Mouse (Mus musculus) MEL (cell line): ENCODE measurements around the gene Naa25. TPM values are rescaled to one million over a fixed set of nuclear protein-coding genes. Genes with fewer than 3 reads are reported as not detected.
A peak's percentile ranks its signal among the peaks of the same experiment; 100 is the strongest.

Experiments used
- DNase-seq: peaks from one replicate; pipeline ENCODE4 v3.0.0; 2011; ENCODE audit warnings: low read depth, low spot score
- H3K27ac ChIP-seq: 2 replicates; pipeline ENCODE4 v1.5.1; 2012; ENCODE audit warnings: low read depth, mild to moderate bottlenecking, control low read depth, low read length, moderate library complexity; ENCODE audit not compliant: control insufficient read depth
- H3K27me3 ChIP-seq, 2 experiments: fragments of 150-350 bp in 1 of 2; sonication (generic) in 1 of 2; 2 replicates each; pipeline ENCODE4 v1.6.1; 2012; ENCODE audit warnings: low read length in 2 of 2, mild to moderate bottlenecking in 2 of 2, improper control_type of control experiment in 1 of 2, moderate library complexity in 1 of 2; ENCODE audit not compliant: insufficient read depth in 2 of 2, control insufficient read depth in 1 of 2
- H3K36me3 ChIP-seq, 2 experiments: 2 replicates each; pipeline ENCODE4 v1.6.1; 2012 to 2014; ENCODE audit warnings: low read length in 2 of 2, improper control_type of control experiment in 1 of 2, inconsistent platforms in 1 of 2, mild to moderate bottlenecking in 1 of 2; ENCODE audit not compliant: insufficient read depth in 2 of 2, control insufficient read depth in 1 of 2
- H3K4me1 ChIP-seq, 2 experiments: fragments of 150-350 bp in 1 of 2; sonication (generic) in 1 of 2; 2 replicates each; pipeline ENCODE4 v1.6.1; 2012; ENCODE audit warnings: low read length in 2 of 2, improper control_type of control experiment in 1 of 2, mild to moderate bottlenecking in 1 of 2; ENCODE audit not compliant: insufficient read depth in 2 of 2, control insufficient read depth in 1 of 2
- H3K4me3 ChIP-seq, 2 experiments: fragments of 150-350 bp in 1 of 2; sonication (generic) in 1 of 2; 2 replicates each; pipeline ENCODE4 v1.5.1; 2012; ENCODE audit warnings: low read depth in 2 of 2, low read length in 2 of 2, mild to moderate bottlenecking in 2 of 2, moderate library complexity in 2 of 2, control low read depth in 1 of 2, improper control_type of control experiment in 1 of 2; ENCODE audit not compliant: control insufficient read depth in 1 of 2, insufficient read depth in 1 of 2
- H3K79me2 ChIP-seq: 2 replicates; pipeline ENCODE4 v1.6.1; 2012; ENCODE audit warnings: mild to moderate bottlenecking, low read length, moderate library complexity; ENCODE audit not compliant: control insufficient read depth, poor library complexity, insufficient read depth
- H3K9ac ChIP-seq: 2 replicates; pipeline ENCODE4 v1.6.1; 2012; ENCODE audit warnings: low read depth, mild to moderate bottlenecking, control low read depth, low read length, moderate library complexity; ENCODE audit not compliant: control insufficient read depth, poor library complexity, severe bottlenecking
- H3K9me3 ChIP-seq: fragments of 150-350 bp; sonication (generic); replicated peaks from 2 replicates; pipeline ENCODE4 v1.6.1; 2012; ENCODE audit warnings: mild to moderate bottlenecking, low read length, improper control_type of control experiment, moderate library complexity; ENCODE audit not compliant: insufficient read depth
- BHLHE40 ChIP-seq: IDR thresholded peaks from 2 replicates; pipeline ENCODE4 v1.6.1; 2012; ENCODE audit warnings: low read depth, mild to moderate bottlenecking, inconsistent platforms, low read length, improper control_type of control experiment, borderline replicate concordance
- CHD1 ChIP-seq: IDR thresholded peaks from 2 replicates; pipeline ENCODE4 v1.6.1; 2012; ENCODE audit warnings: low read depth, mild to moderate bottlenecking, inconsistent platforms, low read length, improper control_type of control experiment
- CHD2 ChIP-seq: IDR thresholded peaks from 2 replicates; pipeline ENCODE4 v1.6.1; 2011; ENCODE audit warnings: low read length, improper control_type of control experiment
- CTCF ChIP-seq, 3 experiments: IDR thresholded peaks in 2 of 3; conservative IDR thresholded peaks in 1 of 3; 2 replicates each; pipeline ENCODE4 v1.5.1; 2011 to 2012; ENCODE audit warnings: low read length in 3 of 3, low read depth in 2 of 3, mild to moderate bottlenecking in 2 of 3, improper control_type of control experiment in 1 of 3, inconsistent platforms in 1 of 3, mixed read lengths in 1 of 3, moderate library complexity in 1 of 3; ENCODE audit not compliant: control insufficient read depth in 1 of 3, insufficient read depth in 1 of 3, poor library complexity in 1 of 3, severe bottlenecking in 1 of 3
- E2F4 ChIP-seq: IDR thresholded peaks from 2 replicates; pipeline ENCODE4 v1.6.1; 2011; ENCODE audit warnings: low read depth, low read length, improper control_type of control experiment, borderline replicate concordance
- ELF1 ChIP-seq: IDR thresholded peaks from 2 replicates; pipeline ENCODE4 v1.6.1; 2014; ENCODE audit warnings: low read depth, mild to moderate bottlenecking, inconsistent platforms, low read length, improper control_type of control experiment, moderate library complexity
- EP300 ChIP-seq, 2 experiments: IDR thresholded peaks; 2 replicates each; pipeline ENCODE4 v1.6.1; 2011; ENCODE audit warnings: improper control_type of control experiment in 2 of 2, low read length in 2 of 2, low read depth in 1 of 2, mild to moderate bottlenecking in 1 of 2
- ETS1 ChIP-seq: IDR thresholded peaks from 2 replicates; pipeline ENCODE4 v1.6.1; 2012; ENCODE audit warnings: low read depth, mild to moderate bottlenecking, inconsistent platforms, low read length, improper control_type of control experiment, moderate library complexity
- GATA1 ChIP-seq: IDR thresholded peaks from 2 replicates; pipeline ENCODE4 v1.6.1; 2011; ENCODE audit warnings: low read depth, low read length, improper control_type of control experiment
- HCFC1 ChIP-seq: IDR thresholded peaks from 2 replicates; pipeline ENCODE4 v1.6.1; 2012; ENCODE audit warnings: low read depth, mild to moderate bottlenecking, inconsistent platforms, low read length, improper control_type of control experiment, moderate library complexity
- JUND ChIP-seq: IDR thresholded peaks from 2 replicates; pipeline ENCODE4 v1.6.1; 2011; ENCODE audit warnings: low read depth, mild to moderate bottlenecking, improper control_type of control experiment, low read length
- KAT2A ChIP-seq: conservative IDR thresholded peaks from 2 replicates; pipeline ENCODE4 v1.6.1; 2012; ENCODE audit warnings: low read depth, low read length, improper control_type of control experiment, inconsistent platforms
- MAFK ChIP-seq: IDR thresholded peaks from 2 replicates; pipeline ENCODE4 v1.6.1; 2011; ENCODE audit warnings: low read depth, mild to moderate bottlenecking, low read length, improper control_type of control experiment, borderline replicate concordance
- MAX ChIP-seq: IDR thresholded peaks from 2 replicates; pipeline ENCODE4 v1.6.1; 2011; ENCODE audit warnings: low read length, improper control_type of control experiment
- MAZ ChIP-seq: IDR thresholded peaks from 2 replicates; pipeline ENCODE4 v1.6.1; 2012; ENCODE audit warnings: low read depth, mild to moderate bottlenecking, inconsistent platforms, low read length, improper control_type of control experiment
- MEF2A ChIP-seq: IDR thresholded peaks from 2 replicates; pipeline ENCODE4 v1.6.1; 2014; ENCODE audit warnings: low read depth, mild to moderate bottlenecking, inconsistent platforms, low read length, improper control_type of control experiment; ENCODE audit not compliant: poor library complexity, insufficient replicate concordance, severe bottlenecking; ENCODE audit errors: extremely low read depth
- MXI1 ChIP-seq: IDR thresholded peaks from 2 replicates; pipeline ENCODE4 v1.6.1; 2011; ENCODE audit warnings: mild to moderate bottlenecking, low read depth, low read length, improper control_type of control experiment
- MYB ChIP-seq: IDR thresholded peaks from 2 replicates; pipeline ENCODE4 v1.6.1; 2011; ENCODE audit warnings: mild to moderate bottlenecking, low read depth, low read length, improper control_type of control experiment
- MYC ChIP-seq: IDR thresholded peaks from 2 replicates; pipeline ENCODE4 v1.6.1; 2011; ENCODE audit warnings: low read depth, mild to moderate bottlenecking, low read length, improper control_type of control experiment, moderate library complexity
- NELFE ChIP-seq: IDR thresholded peaks from 2 replicates; pipeline ENCODE4 v1.6.1; 2011; ENCODE audit warnings: low read depth, low read length, improper control_type of control experiment
- NRF1 ChIP-seq: IDR thresholded peaks from 2 replicates; pipeline ENCODE4 v1.6.1; 2014; ENCODE audit warnings: low read depth, mild to moderate bottlenecking, inconsistent platforms, low read length, improper control_type of control experiment, moderate library complexity; ENCODE audit not compliant: poor library complexity, insufficient read depth, severe bottlenecking
- POLR2AphosphoS2 ChIP-seq: IDR thresholded peaks from 2 replicates; pipeline ENCODE4 v1.6.1; 2011; ENCODE audit warnings: low read length, improper control_type of control experiment
- POLR2AphosphoS5 ChIP-seq: IDR thresholded peaks from 2 replicates; pipeline ENCODE4 v1.6.1; 2012; ENCODE audit warnings: low read depth, borderline replicate concordance, mild to moderate bottlenecking, inconsistent platforms, low read length, moderate library complexity, mixed read lengths
- RAD21 ChIP-seq: IDR thresholded peaks from 2 replicates; pipeline ENCODE4 v1.6.1; 2011; ENCODE audit warnings: mild to moderate bottlenecking, low read depth, low read length, improper control_type of control experiment
- RCOR1 ChIP-seq: IDR thresholded peaks from 2 replicates; pipeline ENCODE4 v1.6.1; 2012; ENCODE audit warnings: low read depth, mild to moderate bottlenecking, inconsistent platforms, low read length, improper control_type of control experiment
- SIN3A ChIP-seq: IDR thresholded peaks from 2 replicates; pipeline ENCODE4 v1.6.1; 2012; ENCODE audit warnings: low read length, improper control_type of control experiment, inconsistent platforms
- SMC3 ChIP-seq: IDR thresholded peaks from 2 replicates; pipeline ENCODE4 v1.6.1; 2011; ENCODE audit warnings: low read depth, low read length, improper control_type of control experiment
- TAL1 ChIP-seq: IDR thresholded peaks from 2 replicates; pipeline ENCODE4 v1.6.1; 2012; ENCODE audit warnings: mild to moderate bottlenecking, inconsistent platforms, low read length, moderate library complexity, mixed read lengths
- TBP ChIP-seq: IDR thresholded peaks from 2 replicates; pipeline ENCODE4 v1.8.0; 2011; ENCODE audit warnings: low read depth, low read length, improper control_type of control experiment
- TCF12 ChIP-seq: IDR thresholded peaks from 2 replicates; pipeline ENCODE4 v1.6.1; 2014; ENCODE audit warnings: low read depth, mild to moderate bottlenecking, inconsistent platforms, low read length, improper control_type of control experiment, moderate library complexity
- UBTF ChIP-seq: IDR thresholded peaks from 2 replicates; pipeline ENCODE4 v1.6.1; 2012; ENCODE audit warnings: low read depth, mild to moderate bottlenecking, inconsistent platforms, low read length, improper control_type of control experiment, moderate library complexity, borderline replicate concordance; ENCODE audit not compliant: insufficient read depth
- USF1 ChIP-seq: IDR thresholded peaks from 2 replicates; pipeline ENCODE4 v1.6.1; 2014; ENCODE audit warnings: low read depth, mild to moderate bottlenecking, inconsistent platforms, low read length, improper control_type of control experiment, moderate library complexity
- USF2 ChIP-seq, 2 experiments: IDR thresholded peaks; 2 replicates each; pipeline ENCODE4 v1.6.1; 2011 to 2012; ENCODE audit warnings: improper control_type of control experiment in 2 of 2, low read length in 2 of 2, borderline replicate concordance in 1 of 2, inconsistent platforms in 1 of 2, low read depth in 1 of 2, mild to moderate bottlenecking in 1 of 2; ENCODE audit not compliant: insufficient read depth in 1 of 2
- ZC3H11A ChIP-seq: IDR thresholded peaks from 2 replicates; pipeline ENCODE4 v1.6.1; 2012; ENCODE audit warnings: low read depth, mild to moderate bottlenecking, inconsistent platforms, low read length, improper control_type of control experiment
- ZKSCAN1 ChIP-seq: IDR thresholded peaks from 2 replicates; pipeline ENCODE4 v1.6.1; 2012; ENCODE audit warnings: low read depth, mild to moderate bottlenecking, inconsistent platforms, low read length, improper control_type of control experiment, moderate library complexity
- ZMIZ1 ChIP-seq: IDR thresholded peaks from 2 replicates; pipeline ENCODE4 v1.6.1; 2012; ENCODE audit warnings: low read depth, mild to moderate bottlenecking, inconsistent platforms, low read length, improper control_type of control experiment, moderate library complexity
- ZNF384 ChIP-seq: IDR thresholded peaks from 2 replicates; pipeline ENCODE4 v1.6.1; 2012; ENCODE audit warnings: low read depth, mild to moderate bottlenecking, inconsistent platforms, low read length, improper control_type of control experiment
- polyA plus RNA-seq, 2 experiments: library from polyadenylated mRNA; stranded (reverse) in 1 of 2; unstranded in 1 of 2; fragments of >175 nt in 1 of 2; fragments of >200 nt in 1 of 2; gene quantifications; 2 replicates each; pipeline versions ENCODE4 v1.2.1 to v1.2.4; 2012; ENCODE audit warnings: low replicate concordance in 2 of 2, low read depth in 1 of 2; ENCODE audit not compliant: insufficient read length in 2 of 2, insufficient read depth in 1 of 2, missing spikeins in 1 of 2
- total RNA-seq: library from RNA; depleted of rRNA; stranded (reverse); fragments of 300-350 nt; gene quantifications from 2 replicates; pipeline ENCODE4 v1.2.3, GENCODE M21; 2012

The Naa25 gene
- total and polyA plus RNA-seq, 3 experiments = 53.0 to 59.6 TPM; not detected in 1

DNA sequence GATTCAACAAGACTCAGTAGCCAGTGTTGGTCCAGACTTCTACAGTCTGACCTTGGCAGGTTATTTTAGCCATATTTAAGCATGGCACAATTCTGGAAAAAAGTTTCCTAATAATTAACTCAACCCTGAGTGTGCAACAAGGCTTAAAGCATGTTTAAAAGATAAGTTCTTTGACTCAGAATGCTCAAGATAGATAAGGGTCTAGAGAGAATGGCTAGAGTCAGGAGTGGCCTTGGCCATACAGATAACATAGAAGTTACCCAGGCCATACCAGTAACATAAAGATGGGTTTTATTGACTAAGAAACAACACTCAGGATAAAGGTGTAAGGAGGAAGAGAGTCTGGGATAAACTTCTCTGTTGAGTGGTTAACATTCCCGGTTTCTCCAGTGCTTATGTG lies 78.3 kb downstream of the Naa25 start:
- H3K36me3 ChIP-seq = peaks cover 0 to 14% of the 10 kb centered on the region in 2 experiments; a peak in 2 of 4 replicates
- no peak overlapping the region for H3K4me3 ChIP-seq
- H3K9ac ChIP-seq = no peak overlapping the region
- peaks cover 10 to 11% of the 10 kb centered on the region in 2 experiments for H3K4me1 ChIP-seq
- no peaks in the 10 kb centered on the region for H3K27me3 ChIP-seq
- peak overlapping the region; percentile 41; the same call in 1 of the 2 replicates for H3K27ac ChIP-seq
- DNase-seq = peak; percentile 58
- no peaks in the 10 kb centered on the region for H3K79me2 ChIP-seq
- H3K9me3 ChIP-seq = no peaks in the 10 kb centered on the region
- TF ChIP-seq JUND (no peak), ZKSCAN1 (no peak), POLR2AphosphoS2 (no peak), MAFK (peak; percentile 43; the same call in 1 of the 2 replicates), MXI1 (peak; percentile 66; the same call in 1 of the 2 replicates), GATA1 (peak; percentile 96), EP300 (IDR thresholded peaks at IDR 0.05; ENCODE audit: low read depth in 1 of 2, low read length in 2 of 2) (peak; percentile 91 to 94), HCFC1 (no peak), MEF2A (no peak), CHD1 (no peak), ELF1 (no peak), CTCF (IDR thresholded peaks at IDR 0.05 in 2 of 3, conservative IDR thresholded peaks at IDR 0.05 in 1 of 3; ENCODE audit: control insufficient read depth in 1 of 3, insufficient read depth in 1 of 3, low read depth in 2 of 3, low read length in 3 of 3, poor library complexity in 1 of 3, severe bottlenecking in 1 of 3) (no peak), ZNF384 (peak; percentile 42), MAX (no peak), RAD21 (no peak), TBP (no peak), POLR2AphosphoS5 (no peak), BHLHE40 (no peak), ZC3H11A (0 out of 2 replicates have a peak, but pooled peaks have one; percentile 6), MYB (no peak), UBTF (no peak), NRF1 (no peak), USF1 (no peak), E2F4 (no peak), RCOR1 (peak; percentile 75), ZMIZ1 (no peak), MAZ (no peak), TCF12 (peak; percentile 95), SMC3 (0 out of 2 replicates have a peak, but pooled peaks have one; percentile 5), SIN3A (peak; percentile 62), NELFE (no peak), ETS1 (peak; percentile 66; the same call in 1 of the 2 replicates), CHD2 (no peak; the same call in 1 of the 2 replicates), USF2 (IDR thresholded peaks at IDR 0.05; ENCODE audit: borderline replicate concordance in 1 of 2, insufficient read depth in 1 of 2, low read depth in 1 of 2, low read length in 2 of 2) (no peak), TAL1 (peak; percentile 83), KAT2A (no peak; the same call in 1 of the 2 replicates), MYC (0 out of 2 replicates have a peak, but pooled peaks have one; percentile 67)
